Mouse (Mus musculus) urinary bladder, postnatal 10 days (tissue): ENCODE measurements around the gene Chd5.

Source experiments
- DNase-seq: peaks from one replicate; pipeline ENCODE4 v3.0.0; 2022; ENCODE audit warnings: low spot score

Chd5 gene

DNA sequence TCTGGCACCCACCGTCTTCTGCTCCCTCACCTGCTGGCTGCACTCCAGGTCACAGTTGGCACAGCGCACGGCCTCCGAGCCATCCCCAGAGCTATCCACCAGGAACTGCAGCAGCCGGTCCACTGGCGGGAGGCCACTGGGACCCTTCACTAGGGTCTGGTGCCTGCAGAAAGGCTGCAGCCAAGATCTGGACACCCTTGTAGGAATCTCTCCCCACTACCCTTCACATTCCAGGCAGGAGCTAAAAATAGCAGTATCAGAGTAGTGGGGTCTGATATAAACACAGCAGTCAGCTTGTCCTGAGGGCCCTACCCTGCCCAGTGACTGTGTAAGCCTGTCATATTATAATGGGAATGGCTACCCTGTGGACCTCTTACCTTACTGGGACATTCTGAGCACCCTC is 20.8 kb upstream of the Chd5 start:
- no peak for DNase-seq

- DNase-seq = no peak
Measured at GRCm38 (mm10) chr4:152318517-152319234, 19.8 kb upstream of the Chd5 start, which contains the start of gene Rnf207. Gene Rnf207, minus strand, starts transcription at chr4:152318993.

GRCm38 (mm10) chr4:152321464-152321863 is 17.0 kb upstream of the Chd5 start:
- DNase-seq = no peak

- no peak for DNase-seq
Measured at GRCm38 (mm10) chr4:152324641-152325562, 13.5 kb upstream of the Chd5 start.

GRCm38 (mm10) chr4:152325574-152326411 is 12.7 kb upstream of the Chd5 start, which contains the start of gene Rpl22:
Gene Rpl22, plus strand, starts transcription at chr4:152325742.
- DNase-seq = peak; percentile 64

DNA sequence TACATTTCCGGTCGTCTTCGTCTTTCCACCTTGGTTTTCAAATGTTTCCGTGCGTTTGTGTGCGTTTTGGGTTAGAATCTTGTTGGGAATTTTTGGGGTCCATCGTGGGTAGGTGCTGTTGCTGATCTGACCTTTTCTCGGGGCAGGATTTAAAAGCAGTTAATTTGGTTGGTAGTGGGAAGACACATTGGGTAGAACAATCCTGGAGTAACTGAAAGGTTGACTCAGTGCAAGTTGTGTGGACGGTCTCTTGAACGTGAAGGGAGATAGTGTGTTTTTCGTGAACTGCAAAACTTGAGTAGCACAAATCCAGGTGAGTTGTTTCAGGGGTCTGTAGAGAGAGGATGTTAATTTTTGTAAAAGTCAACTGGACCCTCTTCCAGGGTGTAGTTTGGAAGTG is 11.9 kb upstream of the Chd5 start:
- no peak for DNase-seq

DNA sequence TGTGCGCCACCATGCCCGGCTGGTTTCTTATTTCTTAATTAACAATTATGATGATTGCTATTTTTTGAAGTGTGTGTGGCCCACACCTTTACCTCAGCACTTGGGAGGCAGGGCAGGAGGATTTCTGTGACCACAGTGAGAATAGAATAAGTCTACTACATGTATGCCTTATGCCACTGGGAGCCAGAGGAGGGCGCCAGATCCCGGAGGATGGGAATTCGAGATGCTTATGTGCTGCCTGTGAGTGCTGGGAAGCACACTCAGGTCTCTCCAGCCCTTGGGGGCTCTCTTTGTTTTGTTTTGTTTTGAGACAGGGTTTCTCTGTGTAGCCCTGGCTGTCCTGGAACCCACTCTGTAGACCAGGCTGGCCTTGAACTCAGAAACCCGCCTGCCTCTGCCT is 9.8 kb upstream of the Chd5 start:
- DNase-seq = no peak

DNA sequence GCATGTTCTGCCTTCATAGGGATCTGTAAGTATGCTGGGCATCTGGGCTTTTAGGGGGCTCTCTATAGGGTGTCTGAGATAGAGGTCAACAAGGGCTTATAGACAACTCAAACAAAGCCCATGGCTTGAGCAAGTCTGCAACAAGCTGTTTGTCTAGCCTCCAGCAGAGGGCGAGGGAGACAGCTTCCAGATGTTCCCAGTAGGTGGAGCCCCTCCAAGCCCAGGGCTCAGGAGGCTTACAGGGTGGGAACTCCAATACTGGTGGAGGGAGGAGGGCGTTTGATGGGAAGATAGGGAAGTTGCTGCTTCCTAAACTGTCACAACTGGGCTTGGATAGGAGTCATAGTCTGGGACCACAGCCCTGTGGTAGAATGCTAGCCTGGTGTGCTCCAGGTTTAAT is 5.5 kb upstream of the Chd5 start:
- DNase-seq = no peak

- DNase-seq = no peak
Measured at GRCm38 (mm10) chr4:152333587-152333986, 4.9 kb upstream of the Chd5 start.

GRCm38 (mm10) chr4:152337772-152338171 is 679 bp upstream of the Chd5 start:
- DNase-seq = no peak

GRCm38 (mm10) chr4:152339293-152339790 is 891 bp downstream of the Chd5 start:
- DNase-seq = no peak

DNA sequence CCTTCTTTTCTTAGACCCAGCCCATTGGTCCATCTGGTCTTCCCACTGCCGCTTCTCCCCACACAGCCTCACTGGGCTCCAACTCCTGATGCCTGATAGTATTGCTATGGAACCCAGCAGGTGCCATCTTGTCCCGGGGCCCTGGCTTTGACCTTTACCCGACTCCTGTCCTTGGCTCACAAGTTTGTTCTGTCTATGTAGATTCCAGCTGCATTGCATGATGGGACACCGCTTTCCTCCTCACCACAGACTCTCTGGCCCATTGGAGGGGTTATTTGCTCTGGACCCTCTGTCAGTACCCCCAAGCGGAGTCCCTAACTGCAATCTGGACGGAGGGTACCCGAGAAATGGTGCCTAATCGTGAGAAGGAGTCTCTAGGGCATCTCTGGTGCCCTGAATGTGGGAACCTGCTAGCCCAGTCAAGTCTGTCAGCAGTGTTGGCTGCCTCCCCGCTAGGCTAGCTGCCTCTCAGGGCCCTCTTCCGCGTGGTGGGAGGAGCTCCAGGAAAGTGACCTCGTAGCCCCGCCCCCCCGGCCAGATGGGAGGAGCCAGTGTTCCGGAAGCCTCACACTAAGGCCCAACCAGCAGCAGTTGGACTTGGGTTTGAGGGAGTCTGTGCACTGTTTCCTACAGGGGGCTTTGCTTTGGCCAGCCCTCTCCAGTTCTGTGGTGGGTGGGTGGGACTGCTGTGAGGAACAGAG is 2.3 kb downstream of the Chd5 start:
- DNase-seq = no peak

GRCm38 (mm10) chr4:152343296-152343695 is 4.8 kb downstream of the Chd5 start:
- no peak for DNase-seq

DNA sequence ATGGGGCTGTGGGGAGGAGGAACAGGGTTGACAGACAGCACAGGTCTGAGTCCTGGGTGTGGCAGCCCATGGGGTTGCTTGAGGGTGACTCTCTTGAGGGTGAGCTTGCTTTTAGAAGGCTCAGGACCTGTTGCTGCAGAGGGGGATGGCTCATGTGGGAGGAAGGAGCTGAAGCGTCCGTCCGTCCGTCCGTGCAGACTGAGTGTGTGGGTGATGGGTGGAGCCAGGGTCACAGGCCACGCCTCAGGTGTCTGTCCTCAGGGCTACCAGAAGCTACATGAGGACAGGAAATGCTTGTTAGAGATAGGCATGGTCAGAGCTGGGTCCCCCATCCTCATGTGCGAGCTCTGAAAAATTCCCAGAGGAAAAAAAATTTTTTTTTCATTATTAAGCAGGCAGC is 6.2 kb downstream of the Chd5 start:
- no peak for DNase-seq

DNA sequence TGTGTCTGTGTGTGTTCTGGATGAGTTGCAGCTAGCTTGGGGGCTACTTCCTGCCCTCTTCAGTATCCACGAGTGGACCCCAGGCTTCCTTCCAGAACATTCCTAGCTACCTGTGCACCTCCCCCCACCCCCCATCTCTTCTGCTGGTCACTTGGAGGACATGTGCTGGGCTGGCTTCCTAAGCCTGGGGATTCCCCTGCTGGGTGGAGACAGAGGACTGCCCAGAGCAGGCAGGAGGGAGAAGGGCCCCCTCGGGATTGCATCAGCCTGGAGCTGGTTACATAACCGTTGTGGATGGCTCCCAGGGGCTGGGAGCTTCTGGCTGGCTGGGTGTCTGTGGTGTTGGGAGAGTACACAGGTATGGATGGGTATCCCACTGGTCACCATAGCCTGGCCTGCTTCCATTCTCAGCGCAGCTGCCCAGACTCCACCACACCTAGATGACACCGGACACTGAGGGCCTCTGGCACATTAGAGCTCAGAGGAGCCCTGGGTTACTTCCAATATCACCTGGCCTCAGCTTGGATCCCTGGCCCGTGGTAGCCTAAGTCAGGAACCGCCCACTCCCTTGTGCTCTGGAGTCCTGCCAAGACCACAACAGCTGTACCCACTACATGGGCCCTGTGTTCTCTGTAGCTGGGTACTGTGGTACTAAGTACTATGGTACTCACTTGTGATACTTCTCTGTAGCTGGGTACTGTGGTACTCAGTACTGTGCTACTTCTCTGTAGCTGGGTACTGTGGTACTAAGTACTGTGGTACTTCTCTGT is 6.9 kb downstream of the Chd5 start:
- DNase-seq = no peak

GRCm38 (mm10) chr4:152349837-152350381 is 11.5 kb downstream of the Chd5 start:
- no peak for DNase-seq

- no peak for DNase-seq
Measured at GRCm38 (mm10) chr4:152350722-152351421, 12.4 kb downstream of the Chd5 start.

- DNase-seq = no peak
Measured at GRCm38 (mm10) chr4:152351422-152352305, 13.2 kb downstream of the Chd5 start.
